Mouse (Mus musculus) embryonic fibroblast, embryonic 13.5 days (primary cell): ENCODE measurements around the gene Dhx32. TPM values are rescaled to one million over a fixed set of nuclear protein-coding genes. Genes with fewer than 3 reads are reported as not detected.

Experiments used
- H3K27ac ChIP-seq: 2 replicates; pipeline ENCODE4 v1.5.1; 2012; ENCODE audit warnings: low read length, control low read depth, inconsistent platforms; ENCODE audit not compliant: insufficient read depth
- H3K4me1 ChIP-seq: 2 replicates; pipeline ENCODE4 v1.6.1; 2011; ENCODE audit warnings: low read length; ENCODE audit not compliant: control insufficient read depth, insufficient read depth
- H3K4me3 ChIP-seq: 2 replicates; pipeline ENCODE4 v1.5.1; 2011; ENCODE audit warnings: mild to moderate bottlenecking, control low read depth, low read length; ENCODE audit not compliant: insufficient read depth
- CTCF ChIP-seq: IDR thresholded peaks from 2 replicates; pipeline ENCODE4 v1.5.1; 2011; ENCODE audit warnings: mild to moderate bottlenecking, control low read depth, low read length, moderate library complexity, borderline replicate concordance; ENCODE audit not compliant: insufficient read depth
- POLR2A ChIP-seq: IDR thresholded peaks from 2 replicates; pipeline ENCODE4 v1.6.1; 2011; ENCODE audit warnings: low read depth, mild to moderate bottlenecking, control low read depth, low read length, moderate library complexity
- polyA plus RNA-seq: library from polyadenylated mRNA; stranded (reverse); fragments of >200 nt; gene quantifications from 2 replicates; pipeline ENCODE4 v1.2.4, GENCODE M21; 2011; ENCODE audit warnings: low read depth; ENCODE audit not compliant: missing spikeins, insufficient read length

The Dhx32 gene
- polyA plus RNA-seq, 1 experiment, result 20.5 TPM

GRCm38 (mm10) chr7:133758716-133759115, 23.8 kb downstream of the Dhx32 start:
- no peak overlapping the region for H3K4me3 ChIP-seq
- no peak overlapping the region for H3K27ac ChIP-seq
- 0 out of 2 replicates have a peak, but pooled peaks cover 3% of the 10 kb centered on the region for H3K4me1 ChIP-seq
- no peak for TF ChIP-seq POLR2A
- no peak for TF ChIP-seq CTCF

GRCm38 (mm10) chr7:133757961-133758455, 24.5 kb downstream of the Dhx32 start:
- Histone ChIP-seq H3K4me3 (no peak overlapping the region), H3K27ac (no peak overlapping the region), H3K4me1 (0 out of 2 replicates have a peak, but pooled peaks cover 3% of the 10 kb centered on the region)
- TF ChIP-seq CTCF (no peak), POLR2A (no peak)

GRCm38 (mm10) chr7:133751163-133751562, 31.4 kb downstream of the Dhx32 start:
- Histone ChIP-seq H3K27ac (no peak overlapping the region), H3K4me1 (no peaks in the 10 kb centered on the region), H3K4me3 (no peak overlapping the region)
- no peak for TF ChIP-seq POLR2A

- H3K27ac ChIP-seq, result no peak overlapping the region
- no peaks in the 10 kb centered on the region for H3K4me1 ChIP-seq
- no peak overlapping the region for H3K4me3 ChIP-seq
- TF ChIP-seq POLR2A (no peak), CTCF (no peak)
Observed at GRCm38 (mm10) chr7:133750666-133751065, 31.9 kb downstream of the Dhx32 start.

GRCm38 (mm10) chr7:133748753-133749152, 33.8 kb downstream of the Dhx32 start:
- H3K4me3 ChIP-seq, result no peak overlapping the region
- H3K4me1 ChIP-seq, result peaks cover 2% of the 10 kb centered on the region; the same call in 1 of the 2 replicates
- no peak for TF ChIP-seq POLR2A
- no peak for TF ChIP-seq CTCF
- H3K27ac ChIP-seq, result no peak overlapping the region

GRCm38 (mm10) chr7:133747372-133747771, 35.2 kb downstream of the Dhx32 start:
- H3K4me1 ChIP-seq, result peaks cover 2% of the 10 kb centered on the region; the same call in 1 of the 2 replicates
- TF ChIP-seq CTCF, result no peak
- TF ChIP-seq POLR2A, result no peak
- no peak overlapping the region for H3K4me3 ChIP-seq
- peak overlapping the region; percentile 60; the same call in 1 of the 2 replicates for H3K27ac ChIP-seq

- Histone ChIP-seq H3K4me3 (no peak overlapping the region), H3K4me1 (peaks cover 2% of the 10 kb centered on the region; the same call in 1 of the 2 replicates), H3K27ac (no peak overlapping the region)
- TF ChIP-seq POLR2A (no peak), CTCF (no peak)
Observed at GRCm38 (mm10) chr7:133744701-133745100, 37.8 kb downstream of the Dhx32 start.

- TF ChIP-seq CTCF (no peak), POLR2A (no peak)
- Histone ChIP-seq H3K27ac (0 out of 2 replicates have a peak overlapping the region, but pooled peaks have one; percentile 9), H3K4me3 (no peak overlapping the region), H3K4me1 (peaks cover 2% of the 10 kb centered on the region; the same call in 1 of the 2 replicates)
Observed at GRCm38 (mm10) chr7:133744209-133744608, 38.3 kb downstream of the Dhx32 start.

- Histone ChIP-seq H3K4me3 (no peak overlapping the region), H3K4me1 (peaks cover 2% of the 10 kb centered on the region; the same call in 1 of the 2 replicates), H3K27ac (no peak overlapping the region)
- TF ChIP-seq POLR2A (no peak), CTCF (no peak)
Observed at GRCm38 (mm10) chr7:133743611-133744010, 38.9 kb downstream of the Dhx32 start.

- TF ChIP-seq CTCF (no peak), POLR2A (no peak)
- Histone ChIP-seq H3K4me3 (no peak overlapping the region), H3K27ac (no peak overlapping the region), H3K4me1 (peaks cover 2% of the 10 kb centered on the region; the same call in 1 of the 2 replicates)
Observed at GRCm38 (mm10) chr7:133742530-133743325, 39.8 kb downstream of the Dhx32 start.
